Mouse (Mus musculus) heart, embryonic 13.5 days (tissue): ENCODE data around the gene Hpf1. TPM values are rescaled to one million over a fixed set of nuclear protein-coding genes. Genes with fewer than 3 reads are reported as not detected.
A peak's percentile ranks its signal among the peaks of the same experiment; 100 is the strongest.

Source experiments
- ATAC-seq: fragments of 200-750 bp; cut with Nextera tagmentation; 2 replicates; pipeline ENCODE4 v1.8.0; 2017; ENCODE audit warnings: moderate TSS enrichment; ENCODE audit not compliant: insufficient number of reproducible peaks, low FRiP score, low TSS enrichment; ENCODE audit errors: extremely low read depth
- H3K27ac ChIP-seq: fragments of 300-500 bp; sonication (generic); replicated peaks from 2 replicates; pipeline ENCODE4 v1.5.1; 2015; ENCODE audit warnings: moderate library complexity, mild to moderate bottlenecking, inconsistent platforms
- H3K27me3 ChIP-seq: fragments of 300-500 bp; sonication (generic); replicated peaks from 2 replicates; pipeline ENCODE4 v1.6.1; 2015; ENCODE audit warnings: mild to moderate bottlenecking, inconsistent platforms
- H3K36me3 ChIP-seq: fragments of 300-500 bp; sonication (generic); 2 replicates; pipeline ENCODE4 v1.6.1; 2015; ENCODE audit warnings: mild to moderate bottlenecking, inconsistent platforms
- H3K4me1 ChIP-seq: fragments of 300-500 bp; sonication (generic); 2 replicates; pipeline ENCODE4 v1.6.1; 2015; ENCODE audit warnings: inconsistent platforms
- H3K4me2 ChIP-seq: fragments of 300-500 bp; sonication (generic); 2 replicates; pipeline ENCODE4 v1.6.1; 2015; ENCODE audit warnings: inconsistent platforms, mild to moderate bottlenecking, moderate library complexity
- H3K4me3 ChIP-seq: fragments of 300-500 bp; sonication (generic); 2 replicates; pipeline ENCODE4 v1.5.1; 2015; ENCODE audit warnings: moderate library complexity, mild to moderate bottlenecking, inconsistent platforms
- H3K9ac ChIP-seq: fragments of 300-500 bp; sonication (generic); 2 replicates; pipeline ENCODE4 v1.6.1; 2015; ENCODE audit warnings: inconsistent platforms, mild to moderate bottlenecking, moderate library complexity
- H3K9me3 ChIP-seq: fragments of 300-500 bp; sonication (generic); 2 replicates; pipeline ENCODE4 v1.6.1; 2016; ENCODE audit warnings: inconsistent platforms
- WGBS: fragments of 180-500 bp; shearing (Covaris S2); methylation state at CpG from one replicate; pipeline ENCODE4 v1.1.7; 2015; ENCODE audit warnings: mixed read lengths; 5-methylcytosine and 5-hydroxymethylcytosine counted together
- polyA plus RNA-seq: library from polyadenylated mRNA; unstranded; fragments of >200 nt; fragmentation: Nextera tagmentation; extraction: Ambion mirVana; gene quantifications from 2 replicates; pipeline ENCODE4 v1.2.1, GENCODE M21; 2015

The Hpf1 gene
- polyA plus RNA-seq, 1 experiment from 2014 or later = 65.0 TPM

DNA sequence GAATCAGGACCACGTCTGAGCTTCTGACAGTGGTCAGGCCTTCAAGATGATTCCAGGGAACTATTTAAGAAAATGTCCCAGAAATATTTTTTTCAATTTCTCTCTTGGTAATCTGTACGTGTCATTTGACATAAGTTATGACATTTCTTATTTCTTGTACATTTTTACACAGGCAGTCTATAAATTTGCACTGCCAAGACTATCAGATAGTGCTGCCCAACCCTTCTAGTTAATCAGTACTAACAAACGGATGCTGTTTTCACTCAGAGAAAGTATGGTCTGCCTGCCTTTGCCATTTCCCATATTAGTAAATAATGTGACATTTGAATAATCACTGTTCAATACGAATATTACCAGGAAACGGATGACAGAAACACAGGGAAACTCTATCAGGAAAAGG, 62.6 kb downstream of the Hpf1 start:
- H3K9me3 ChIP-seq = no peaks in the 10 kb centered on the region
- peak overlapping the region; percentile 28 for H3K4me3 ChIP-seq
- H3K4me2 ChIP-seq = peak overlapping the region; percentile 63
- H3K9ac ChIP-seq = peak overlapping the region; percentile 52
- no peaks in the 10 kb centered on the region for H3K36me3 ChIP-seq
- no peak for ATAC-seq
- H3K4me1 ChIP-seq = peaks cover 49% of the 10 kb centered on the region
- no peaks in the 10 kb centered on the region for H3K27me3 ChIP-seq
- 0 out of 2 replicates have a peak overlapping the region, but pooled peaks have one; percentile 4 for H3K27ac ChIP-seq
- WGBS = 47% methylated on average over 5 of the region's 5 CpGs

DNA sequence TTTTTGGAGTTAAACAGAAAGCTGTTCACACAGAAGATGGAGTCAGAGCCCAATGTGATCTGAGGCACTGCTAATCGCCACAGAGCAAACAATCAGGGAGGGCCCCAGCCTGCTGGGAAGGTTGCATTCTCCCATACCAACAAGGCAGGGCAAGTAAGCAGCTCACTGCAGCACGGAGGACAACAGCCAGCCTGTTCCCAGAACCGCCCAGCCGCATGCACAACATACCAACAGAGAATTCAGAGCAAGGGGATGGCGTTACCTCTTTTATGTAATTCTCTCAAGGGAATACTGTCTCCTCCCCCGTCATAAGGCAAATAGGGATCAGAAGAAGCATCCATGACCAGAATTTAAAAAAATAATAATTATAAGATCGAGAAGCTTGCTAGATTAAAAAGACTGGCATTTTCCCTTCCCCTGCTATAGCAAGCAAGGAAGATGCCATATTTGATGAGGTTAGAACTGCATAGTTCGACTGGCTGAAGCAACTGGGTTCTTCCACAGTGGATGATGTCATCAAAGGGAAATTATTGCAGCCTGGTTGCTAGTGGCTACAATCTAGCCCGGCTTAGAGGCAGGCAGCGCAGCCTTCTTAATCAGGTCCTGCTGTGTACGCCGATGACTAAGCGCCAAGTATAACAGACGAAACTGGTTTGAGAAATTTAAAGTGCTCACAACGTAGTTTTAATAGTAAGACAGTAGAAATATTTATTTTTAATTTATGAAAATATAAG, 64.2 kb downstream of the Hpf1 start:
- peak overlapping the region; percentile 59 for H3K4me3 ChIP-seq
- no peaks in the 10 kb centered on the region for H3K9me3 ChIP-seq
- peaks cover 47% of the 10 kb centered on the region for H3K4me1 ChIP-seq
- H3K9ac ChIP-seq = peak overlapping the region; percentile 83
- H3K36me3 ChIP-seq = no peaks in the 10 kb centered on the region
- peak overlapping the region; percentile 95 for H3K27ac ChIP-seq
- peak overlapping the region; percentile 70 for H3K4me2 ChIP-seq
- no peaks in the 10 kb centered on the region for H3K27me3 ChIP-seq
- peak; percentile 88 for ATAC-seq
- WGBS = 2% methylated on average over 15 of the region's 15 CpGs

DNA sequence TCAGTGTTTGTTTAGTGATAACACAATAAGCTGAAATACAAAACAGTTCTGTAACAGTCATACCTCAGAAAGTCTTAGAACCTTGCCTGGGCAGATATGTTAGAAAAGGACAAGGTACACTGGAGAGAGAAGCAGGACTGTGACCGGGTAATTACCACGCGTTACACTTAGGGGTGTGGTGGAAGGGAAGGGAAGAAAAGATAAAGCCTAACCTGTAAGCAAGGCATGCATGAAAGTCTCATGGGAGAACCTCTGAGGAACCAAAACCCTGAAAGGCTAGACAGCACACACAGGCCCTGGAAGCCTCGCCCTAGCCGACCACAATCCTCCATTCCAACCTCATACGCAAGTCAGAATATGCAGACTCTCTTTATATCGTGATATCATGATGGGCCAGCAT, 66.6 kb downstream of the Hpf1 start:
- Histone ChIP-seq H3K4me1 (peaks cover 35% of the 10 kb centered on the region), H3K4me3 (no peak overlapping the region), H3K36me3 (no peaks in the 10 kb centered on the region), H3K9me3 (no peaks in the 10 kb centered on the region), H3K27ac (peak overlapping the region; percentile 32), H3K4me2 (peak overlapping the region; percentile 13; the same call in 1 of the 2 replicates), H3K27me3 (no peaks in the 10 kb centered on the region), H3K9ac (no peak overlapping the region)
- 75% methylated on average over 7 of the region's 7 CpGs for WGBS
- no peak for ATAC-seq

Other genes with a start within 250 kb of the Hpf1 start
- 19.6 and 21.2 TPM in 2 replicates for gene Clcn3, start 92.9 kb downstream of the Hpf1 start, polyA plus RNA-seq
- 10.6 and 11.6 TPM in 2 replicates for gene Nek1, start 102.8 kb downstream of the Hpf1 start, polyA plus RNA-seq